Mouse (Mus musculus) cerebellum, adult 18-20 months (tissue): ENCODE data around the gene Arhgap1.
"Not testable (repeated sequence)": the region's sequence is repeated elsewhere in the genome, so short reads cannot be mapped to it uniquely, and the experiment has no call there.

Experiments used
- DNase-seq, 2 experiments: peaks; one replicate each; pipeline ENCODE4 v3.0.0; 2021

Gene Arhgap1

DNA sequence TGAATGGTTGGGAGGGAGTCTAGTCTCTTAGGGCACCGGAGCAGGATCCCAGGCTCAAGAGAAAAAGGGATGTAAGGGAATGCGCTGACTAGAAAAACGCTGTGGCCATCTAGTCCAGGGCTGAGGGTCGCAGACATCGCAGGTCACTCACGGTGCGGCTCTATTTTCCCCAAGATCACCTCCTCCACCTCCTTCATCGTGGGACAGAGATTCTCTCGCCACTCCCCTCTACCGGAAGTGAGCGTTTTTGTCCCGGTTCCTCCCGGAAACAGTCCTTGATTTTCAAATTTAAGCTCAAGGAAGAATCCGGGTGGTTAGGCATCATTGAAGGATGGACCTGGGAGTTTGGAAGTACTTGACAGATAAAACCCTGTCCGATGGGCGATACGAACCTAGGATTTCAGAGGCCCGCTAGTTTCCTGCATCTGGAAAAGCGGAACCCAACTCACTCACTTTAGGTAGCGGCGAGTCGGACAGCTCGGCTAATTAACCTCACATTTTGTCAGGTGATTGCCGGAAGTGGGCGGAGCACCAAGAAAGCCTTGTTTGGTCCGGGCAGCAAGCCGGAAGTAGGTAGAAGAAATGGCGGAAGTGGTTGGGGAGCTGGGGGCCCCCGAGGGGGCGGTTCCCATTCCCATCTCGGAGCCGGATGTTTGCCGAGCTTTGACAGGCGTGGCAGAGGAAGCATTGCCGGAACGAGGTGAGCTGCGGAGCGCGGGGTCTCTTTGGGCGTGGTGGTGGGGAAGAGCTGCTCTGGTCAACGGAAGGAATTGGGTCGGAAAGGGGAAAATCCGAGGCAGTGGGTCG lies at the start of gene Arhgap1, which contains the start of gene Zfp408:
Gene Arhgap1 (plus strand): TSS at position 308 of the 807 bp plus-strand sequence.
Gene Zfp408 (minus strand): TSS at position 239 of the 807 bp plus-strand sequence.
- peak; percentile 97 for DNase-seq

GRCm38 (mm10) chr2:91600475-91600874 lies 49.2 kb upstream of the Arhgap1 start:
- DNase-seq: no peak

- no peak for DNase-seq
Observed at GRCm38 (mm10) chr2:91602389-91602788, 47.3 kb upstream of the Arhgap1 start.

DNA sequence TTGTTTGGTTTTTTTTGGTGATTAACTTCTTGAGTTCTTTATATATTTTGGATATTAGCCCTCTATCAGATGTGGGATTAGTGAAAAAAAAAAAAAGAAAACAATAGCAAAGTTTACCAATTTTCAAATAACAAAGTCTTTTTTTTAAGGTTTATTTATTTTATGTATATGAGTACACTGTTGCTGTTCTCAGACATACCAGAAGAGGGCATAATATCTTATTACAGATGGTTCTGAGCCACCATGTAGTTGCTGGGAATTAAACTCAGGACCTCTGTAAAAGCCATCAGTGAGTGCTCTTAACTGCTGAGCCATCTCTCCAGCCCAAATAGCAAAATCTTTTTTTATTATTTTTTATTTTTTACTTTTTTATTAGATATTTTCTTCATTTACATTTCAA lies 40.3 kb upstream of the Arhgap1 start:
- not testable (repeated sequence) for DNase-seq

GRCm38 (mm10) chr2:91622356-91622755 lies 27.3 kb upstream of the Arhgap1 start:
- DNase-seq: no peak

GRCm38 (mm10) chr2:91623366-91623765 lies 26.3 kb upstream of the Arhgap1 start:
- DNase-seq: not testable (repeated sequence)

DNA sequence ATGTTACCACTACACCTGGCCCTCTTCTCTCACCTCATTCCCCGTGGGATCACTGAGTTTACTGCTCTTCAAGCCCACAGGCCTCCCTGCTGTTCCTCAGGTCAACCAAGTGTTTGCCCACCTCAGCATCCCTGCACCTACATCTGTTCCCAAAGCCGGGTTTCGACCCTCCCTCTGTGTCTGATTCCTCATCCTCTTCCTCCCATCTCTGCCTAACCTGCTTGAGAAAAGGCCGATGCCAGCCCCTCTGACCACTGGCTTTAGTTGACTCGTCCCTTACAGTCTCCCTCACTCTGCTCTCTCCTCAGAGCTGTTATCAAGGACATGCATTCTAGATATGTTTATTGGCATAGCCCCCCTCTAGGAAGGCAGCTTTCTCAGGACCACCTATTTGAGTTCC lies 22.2 kb upstream of the Arhgap1 start:
- DNase-seq: no peak

DNA sequence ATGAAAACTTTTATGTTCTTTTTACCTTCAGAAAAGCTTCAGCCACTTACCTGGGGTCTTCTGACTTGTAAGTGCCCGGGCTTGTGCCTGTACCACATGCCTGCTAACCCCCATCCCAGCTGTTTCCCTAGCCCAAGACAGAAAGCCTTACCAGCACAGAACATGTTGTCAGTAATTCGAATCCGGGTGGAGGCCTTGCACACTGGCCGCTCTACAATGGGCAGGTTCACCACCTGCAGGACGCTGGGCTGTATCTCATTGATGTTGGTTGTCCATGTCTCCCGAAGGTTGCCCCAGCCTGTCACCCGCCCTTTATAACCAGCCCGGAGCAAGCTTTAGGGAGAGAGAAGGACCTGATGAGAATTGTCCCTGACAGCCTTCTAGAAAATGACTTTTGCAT lies 21.5 kb upstream of the Arhgap1 start:
- DNase-seq: no peak

DNA sequence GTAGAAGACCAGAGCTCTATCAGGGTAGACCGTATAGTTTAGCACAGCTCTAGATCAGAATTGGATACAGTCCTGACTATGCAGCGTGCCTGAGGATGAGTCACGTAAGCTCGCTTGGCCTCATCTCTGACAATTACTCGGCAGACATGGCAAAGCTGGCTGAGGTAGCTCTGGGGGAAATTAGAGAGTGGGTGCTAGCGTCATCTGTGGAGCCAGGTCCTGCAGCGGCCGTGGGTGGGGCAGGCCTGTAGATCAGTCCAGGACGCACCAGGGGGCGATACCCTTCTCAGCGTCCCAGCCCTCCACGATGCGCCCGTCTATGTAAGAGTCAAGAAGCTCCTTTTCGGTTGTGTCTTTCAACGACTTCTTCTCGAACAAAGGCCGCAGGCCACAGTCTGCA lies 20.0 kb upstream of the Arhgap1 start:
- no peak for DNase-seq

GRCm38 (mm10) chr2:91630384-91630783 lies 19.3 kb upstream of the Arhgap1 start:
- no peak for DNase-seq

GRCm38 (mm10) chr2:91631826-91632225 lies 17.8 kb upstream of the Arhgap1 start:
- no peak for DNase-seq

DNA sequence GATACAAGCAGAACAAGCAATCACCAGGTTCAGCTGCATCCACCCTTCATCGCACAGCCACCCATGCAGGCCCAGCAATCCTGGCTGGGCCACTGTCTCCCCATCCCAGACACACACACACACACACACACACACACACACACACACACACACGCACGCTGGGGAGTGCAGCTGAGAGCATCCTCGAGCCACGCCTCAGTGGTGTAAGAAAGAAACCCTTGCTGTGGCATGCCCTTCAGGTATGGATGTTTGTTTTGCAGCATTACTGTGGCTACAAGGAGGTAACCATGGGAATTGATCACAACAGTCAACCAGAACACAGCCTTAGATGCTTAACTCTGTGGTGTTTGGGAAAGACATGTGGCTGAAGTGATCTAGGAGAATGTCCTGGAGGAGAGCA lies 17.3 kb upstream of the Arhgap1 start:
- DNase-seq: no peak

GRCm38 (mm10) chr2:91633334-91633977 lies 16.2 kb upstream of the Arhgap1 start:
- DNase-seq: no peak

GRCm38 (mm10) chr2:91634841-91635240 lies 14.8 kb upstream of the Arhgap1 start:
- DNase-seq: peak; percentile 40

DNA sequence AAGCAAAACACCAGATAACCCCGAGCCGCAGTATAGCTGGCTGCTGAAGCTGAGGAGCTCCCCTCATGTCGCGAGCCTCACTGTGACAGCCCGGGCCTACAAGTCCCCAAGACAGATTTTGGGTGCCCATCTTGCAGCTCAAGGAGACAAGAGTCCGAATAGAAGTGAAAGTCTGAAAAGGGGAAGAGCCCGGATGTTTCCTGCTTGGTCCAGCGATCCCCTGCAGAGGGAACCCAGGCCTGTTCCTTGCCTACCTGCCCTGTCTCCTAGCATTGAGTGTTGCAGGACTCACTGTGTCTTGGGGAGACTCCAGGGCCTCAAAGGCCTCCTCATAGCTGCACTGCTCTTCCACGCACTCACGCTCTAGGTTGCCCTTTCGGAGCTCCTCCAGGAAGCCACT lies 14.2 kb upstream of the Arhgap1 start:
- no peak for DNase-seq

GRCm38 (mm10) chr2:91636229-91636628 lies 13.4 kb upstream of the Arhgap1 start, which contains the start of gene F2:
TSS of gene F2 (minus strand) at chr2:91636414.
- DNase-seq: no peak

DNA sequence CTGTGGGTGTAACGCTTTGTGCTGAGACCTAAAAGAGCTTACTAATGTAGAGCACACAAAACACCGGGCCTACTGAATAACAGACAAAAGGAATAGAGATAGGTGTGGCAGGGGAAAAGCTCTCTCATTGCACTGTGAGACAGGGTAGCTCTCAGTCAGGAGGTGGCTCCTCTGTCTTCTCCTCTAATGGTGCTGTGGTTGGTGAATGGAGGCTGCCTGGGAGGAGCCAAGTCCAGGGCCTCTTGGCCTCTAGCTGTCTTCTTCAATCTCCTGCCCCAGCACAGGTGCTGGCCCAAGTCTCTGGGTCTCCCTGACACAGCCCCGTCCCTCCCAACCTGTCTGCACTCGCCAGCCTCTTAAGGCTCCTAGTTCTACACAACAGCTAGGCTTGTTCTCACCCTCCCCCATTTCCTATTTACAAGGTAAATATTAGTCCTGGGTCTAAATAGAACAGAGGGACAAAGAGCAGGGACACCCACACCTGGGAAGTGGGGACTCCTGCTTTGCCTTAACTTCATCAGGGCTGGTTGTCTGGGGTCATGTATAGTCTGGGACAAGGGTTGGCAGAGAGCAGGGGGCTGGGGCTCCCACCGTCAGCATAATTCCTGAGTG lies 12.8 kb upstream of the Arhgap1 start:
- no peak for DNase-seq

DNA sequence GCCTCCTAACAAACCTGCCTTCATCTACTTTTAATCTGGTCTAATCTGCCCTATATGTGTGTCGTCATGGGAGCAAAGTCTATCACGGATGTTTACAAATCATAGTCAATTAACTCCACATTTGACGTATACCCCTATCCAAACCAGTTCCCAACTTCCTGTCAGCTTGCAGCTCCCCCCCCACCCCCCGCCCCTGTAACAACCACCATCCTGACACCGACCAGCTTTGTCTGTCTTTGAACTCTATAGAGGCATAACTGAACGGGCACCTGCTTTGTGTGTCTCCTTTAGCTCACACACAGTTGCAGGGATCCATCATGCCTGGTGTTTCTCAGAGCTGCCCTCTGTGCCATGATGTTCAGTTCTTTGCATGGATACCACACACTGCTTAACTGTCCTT lies 10.7 kb upstream of the Arhgap1 start:
- DNase-seq: no peak

DNA sequence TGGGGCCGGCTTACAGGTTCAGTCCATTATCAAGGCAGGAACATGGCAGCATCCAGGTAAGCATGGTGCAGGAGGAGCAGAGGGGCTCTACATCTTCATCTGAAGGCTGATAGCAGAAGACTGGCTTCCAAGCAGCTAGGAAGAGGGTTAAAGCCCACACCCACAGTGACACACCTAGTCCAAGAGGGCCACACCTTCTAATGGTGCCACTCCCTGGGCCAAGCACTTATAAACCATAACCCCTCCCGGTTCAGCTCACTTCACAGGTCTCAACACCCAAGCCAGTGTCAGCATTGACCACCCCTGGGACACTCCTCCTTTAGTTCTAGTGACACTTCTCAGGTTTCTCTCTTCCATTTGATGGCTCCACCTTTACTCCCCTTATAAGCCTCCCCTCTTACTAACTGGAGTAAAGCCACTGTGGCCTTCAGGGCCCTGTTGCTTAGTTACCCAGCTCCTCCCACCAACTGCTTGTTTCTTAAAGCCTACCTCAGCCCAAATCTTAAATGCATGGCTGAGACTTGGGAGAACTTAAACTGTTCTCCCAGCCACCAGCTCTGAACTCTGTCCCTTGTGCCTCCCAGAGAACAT lies 6.7 kb upstream of the Arhgap1 start:
- DNase-seq: no peak

GRCm38 (mm10) chr2:91644021-91644420 lies 5.6 kb upstream of the Arhgap1 start:
- no peak for DNase-seq

- no peak for DNase-seq
Observed at GRCm38 (mm10) chr2:91645354-91645753, 4.3 kb upstream of the Arhgap1 start.

- DNase-seq: no peak
Observed at GRCm38 (mm10) chr2:91645811-91646210, 3.8 kb upstream of the Arhgap1 start.

DNA sequence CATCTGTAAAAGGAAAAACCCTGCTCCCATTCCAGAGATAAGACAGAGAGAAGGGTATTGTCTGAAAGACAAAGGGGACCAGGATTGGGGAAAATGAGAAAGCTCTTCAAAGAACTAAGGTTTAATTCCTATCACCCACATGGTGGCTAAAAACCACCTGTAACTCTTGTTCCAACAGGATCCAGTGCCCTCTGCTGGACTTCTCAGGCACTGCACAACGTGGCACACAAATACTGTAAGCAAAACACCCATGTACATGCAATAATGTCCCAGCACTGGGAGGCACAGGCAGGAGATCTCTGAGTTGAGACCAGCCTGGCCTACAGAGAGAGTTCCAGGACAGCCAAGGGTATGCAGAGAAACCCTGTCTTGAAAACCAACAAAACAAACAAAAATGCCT lies 2.9 kb upstream of the Arhgap1 start:
- peak; percentile 64 for DNase-seq
